Mouse (Mus musculus) brown adipose tissue, adult 24 weeks (tissue): Measurements from ENCODE around the gene Pan2. TPM values are rescaled to one million over a fixed set of nuclear protein-coding genes. Genes with fewer than 3 reads are reported as not detected.
A peak's percentile ranks its signal among the peaks of the same experiment; 100 is the strongest.

Source experiments
- H3K27ac ChIP-seq: fragments of 200-500 bp; replicated peaks from 2 replicates; pipeline ENCODE4 v1.5.1; 2012; ENCODE audit warnings: low read depth, mild to moderate bottlenecking, low read length
- H3K4me1 ChIP-seq: fragments of 200-500 bp; 2 replicates; pipeline ENCODE4 v1.6.1; 2012; ENCODE audit warnings: low read length, mixed read lengths; ENCODE audit not compliant: control insufficient read depth, insufficient read depth, insufficient read length
- H3K4me3 ChIP-seq: fragments of 200-500 bp; 2 replicates; pipeline ENCODE4 v1.5.1; 2012; ENCODE audit warnings: low read depth, mild to moderate bottlenecking, low read length, moderate library complexity; ENCODE audit not compliant: insufficient read depth
- polyA plus RNA-seq: library from polyadenylated mRNA; stranded (reverse); fragments of >200 nt; gene quantifications from 2 replicates; pipeline ENCODE4 v1.2.4, GENCODE M21; 2012; ENCODE audit not compliant: missing spikeins, insufficient read depth, insufficient read length

Gene Pan2
- polyA plus RNA-seq, 1 experiment, result 5.9 TPM

DNA sequence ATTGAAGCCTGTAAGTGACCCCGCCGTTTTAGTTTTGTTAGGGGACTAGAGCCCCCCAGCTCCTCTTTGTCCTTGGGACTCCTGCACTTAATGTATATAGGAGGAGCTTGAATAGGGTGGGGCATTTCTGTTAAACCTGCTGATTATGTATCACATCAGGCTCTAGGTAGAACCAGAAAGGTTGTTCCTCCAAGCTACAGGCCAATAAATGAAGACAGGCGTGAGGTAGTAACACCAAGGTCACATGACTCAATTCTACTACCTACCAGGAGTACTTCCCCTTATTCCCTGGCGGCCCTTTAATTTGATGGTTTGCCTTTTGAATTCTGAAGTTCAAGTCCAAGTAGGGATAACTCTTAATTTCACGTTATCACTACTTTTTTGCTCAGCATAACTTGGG lies 35.3 kb downstream of the Pan2 start:
- no peaks in the 10 kb centered on the region for H3K4me1 ChIP-seq
- H3K27ac ChIP-seq, result peak overlapping the region; percentile 96
- H3K4me3 ChIP-seq, result peak overlapping the region; percentile 97

DNA sequence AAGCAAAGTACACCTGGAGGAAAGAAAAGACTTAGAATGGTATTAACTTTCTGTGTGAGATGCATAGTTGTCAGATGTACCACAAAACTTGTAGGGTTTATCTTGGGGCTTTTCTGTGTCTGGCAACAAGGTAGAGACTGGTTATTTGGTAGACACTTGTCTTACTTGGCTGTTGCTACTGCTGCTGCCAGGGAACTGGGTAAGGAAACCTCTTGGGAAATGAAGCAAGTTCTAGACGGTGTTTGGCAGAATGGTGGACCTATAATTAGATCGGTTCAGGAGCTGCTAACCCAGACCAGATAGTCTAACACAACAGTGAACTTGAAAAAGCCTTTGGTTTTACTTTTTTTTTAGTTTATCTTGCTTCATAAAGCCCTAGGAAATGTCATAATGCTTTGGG lies 35.8 kb downstream of the Pan2 start:
- H3K4me1 ChIP-seq, result no peaks in the 10 kb centered on the region
- H3K27ac ChIP-seq, result peak overlapping the region; percentile 96
- peak overlapping the region; percentile 97 for H3K4me3 ChIP-seq

DNA sequence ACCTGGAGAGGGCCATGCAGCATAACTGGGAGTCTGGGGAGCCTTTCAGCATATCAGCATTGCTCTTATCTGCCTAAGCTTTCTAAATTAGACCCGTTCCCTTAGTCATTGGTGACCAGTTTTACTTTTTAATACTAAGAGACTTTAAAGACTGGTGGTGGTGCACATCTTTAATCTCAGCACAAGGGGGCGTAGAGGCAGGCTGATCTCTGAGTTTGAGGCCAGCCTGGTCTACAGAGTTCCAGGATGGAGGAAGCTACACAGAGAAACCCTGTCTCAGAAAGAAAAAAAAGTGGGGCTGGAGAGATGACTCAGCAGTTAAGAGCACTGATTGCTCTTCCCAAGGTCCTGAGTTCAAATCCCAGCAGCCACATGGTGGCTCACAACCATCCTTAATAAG lies 37.1 kb downstream of the Pan2 start:
- H3K4me3 ChIP-seq, result peak overlapping the region; percentile 42
- H3K4me1 ChIP-seq, result peaks cover 3% of the 10 kb centered on the region; the same call in 1 of the 2 replicates
- peak overlapping the region; percentile 95 for H3K27ac ChIP-seq

DNA sequence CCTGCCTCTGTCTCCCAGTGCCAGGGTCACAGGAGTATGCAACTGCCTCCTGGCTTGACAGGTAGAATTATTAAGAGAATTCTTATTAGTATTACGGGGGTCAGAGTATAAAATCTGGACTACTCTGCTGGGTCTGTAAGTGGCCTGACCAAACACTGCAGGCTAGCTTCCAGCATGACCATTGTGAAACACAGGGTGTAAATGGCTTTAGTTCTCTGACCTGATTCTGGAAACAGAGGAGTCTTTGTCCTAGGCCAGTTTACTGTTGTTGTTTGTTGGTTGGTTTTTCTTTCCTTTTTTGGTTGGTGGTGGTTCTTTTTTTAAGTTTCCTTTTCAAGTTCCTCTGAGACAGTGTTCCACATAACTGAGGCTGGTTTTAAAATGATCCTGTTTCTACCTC lies 40.3 kb downstream of the Pan2 start:
- Histone ChIP-seq H3K27ac (peak overlapping the region; percentile 61), H3K4me1 (peaks cover 7% of the 10 kb centered on the region; the same call in 1 of the 2 replicates), H3K4me3 (no peak overlapping the region)

DNA sequence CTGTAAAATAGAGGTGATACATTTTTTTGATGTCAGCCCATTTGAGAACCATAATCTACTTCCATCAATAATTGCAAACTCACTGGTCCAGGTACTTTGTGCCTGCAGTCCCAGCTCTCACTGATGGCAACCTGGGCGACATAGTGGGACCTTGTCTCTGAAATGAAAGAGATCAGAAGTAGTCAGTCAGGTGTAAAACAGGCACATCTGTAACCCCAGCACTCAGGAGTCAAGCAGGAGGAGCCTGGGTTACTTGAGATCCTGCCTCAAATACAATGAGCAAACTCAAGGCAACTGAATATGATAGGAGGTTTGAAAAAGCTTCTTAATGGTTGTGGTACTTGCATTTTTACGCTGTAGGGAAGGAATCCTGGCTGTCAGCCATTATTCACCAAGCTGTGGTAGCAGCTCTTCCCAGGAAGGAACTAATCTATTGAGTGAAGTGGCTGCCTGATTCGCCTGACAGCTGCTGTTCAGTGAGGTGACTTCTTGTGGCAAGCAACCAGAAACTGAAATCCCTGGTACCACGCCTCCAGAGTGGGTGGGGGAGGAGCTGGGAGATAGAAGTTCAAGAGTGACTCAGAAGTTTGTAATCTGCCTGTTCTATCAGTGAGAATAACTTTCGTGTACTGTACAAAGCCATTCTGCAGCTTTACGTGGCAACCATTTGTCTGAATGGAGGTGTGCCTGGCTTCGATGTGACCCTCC lies 41.6 kb downstream of the Pan2 start:
- Histone ChIP-seq H3K4me3 (no peak overlapping the region), H3K27ac (peak overlapping the region; percentile 48), H3K4me1 (peaks cover 7% of the 10 kb centered on the region; the same call in 1 of the 2 replicates)

DNA sequence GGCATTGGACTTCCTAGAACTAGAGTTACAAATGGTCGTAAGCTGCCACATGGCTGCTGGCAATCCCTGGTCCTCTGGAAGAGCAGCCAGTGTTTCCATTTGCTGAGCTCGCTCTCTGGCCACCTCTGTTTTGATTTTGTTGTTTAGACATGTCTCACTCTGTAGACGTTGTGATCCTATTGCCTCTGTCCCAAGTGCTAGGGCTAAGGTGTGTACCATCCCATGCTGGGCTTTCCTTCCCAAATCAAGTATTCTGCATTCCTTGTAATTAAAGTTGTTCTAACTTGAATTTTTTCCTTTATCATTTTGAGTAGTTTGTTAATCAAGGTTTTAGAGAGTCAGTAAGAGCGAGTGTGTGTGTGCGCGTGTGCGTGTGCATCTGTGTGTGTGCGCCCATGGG lies 44.4 kb downstream of the Pan2 start:
- Histone ChIP-seq H3K4me1 (peaks cover 7% of the 10 kb centered on the region; the same call in 1 of the 2 replicates), H3K4me3 (no peak overlapping the region), H3K27ac (no peak overlapping the region)

DNA sequence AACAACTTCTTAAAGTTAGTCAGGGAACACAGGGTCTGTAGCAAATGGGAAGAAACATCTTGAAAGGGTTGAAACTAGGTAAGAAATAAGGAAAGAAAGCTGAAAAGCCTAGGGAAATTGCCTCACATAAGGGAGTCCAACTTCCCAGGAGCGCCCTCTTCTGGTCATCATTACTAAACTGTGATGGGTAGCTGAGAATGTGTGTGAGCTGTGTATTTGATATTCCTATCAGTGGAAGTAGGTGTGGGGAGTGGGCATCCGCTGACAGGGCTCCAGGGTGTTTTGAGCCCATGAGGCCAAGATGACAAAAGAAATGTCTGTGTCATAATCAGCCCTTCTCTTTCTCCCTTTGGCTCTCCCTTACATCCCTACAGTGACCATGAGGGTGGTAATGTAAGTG lies 55.7 kb downstream of the Pan2 start:
- H3K27ac ChIP-seq, result peak overlapping the region; percentile 56
- no peak overlapping the region for H3K4me3 ChIP-seq
- no peaks in the 10 kb centered on the region; the same call in 1 of the 2 replicates for H3K4me1 ChIP-seq

DNA sequence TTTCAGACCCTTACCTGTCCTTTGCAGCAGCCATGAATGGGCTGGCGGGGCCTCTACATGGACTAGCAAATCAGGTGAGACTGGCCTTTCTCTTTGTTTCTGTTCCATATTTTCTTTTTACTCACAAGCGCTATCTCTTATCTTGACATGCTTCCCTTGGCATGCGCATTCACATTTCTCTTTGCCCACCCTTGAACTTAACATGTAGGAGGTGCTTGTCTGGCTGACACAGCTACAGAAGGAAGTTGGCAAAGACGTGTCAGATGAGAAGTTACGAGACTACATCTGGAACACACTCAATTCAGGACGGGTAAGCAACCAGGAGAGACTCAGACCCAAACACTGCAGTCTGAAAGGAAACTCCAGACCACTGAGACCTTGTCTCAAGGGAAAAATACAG lies 56.1 kb downstream of the Pan2 start:
- Histone ChIP-seq H3K4me1 (no peaks in the 10 kb centered on the region; the same call in 1 of the 2 replicates), H3K4me3 (no peak overlapping the region), H3K27ac (peak overlapping the region; percentile 56)

DNA sequence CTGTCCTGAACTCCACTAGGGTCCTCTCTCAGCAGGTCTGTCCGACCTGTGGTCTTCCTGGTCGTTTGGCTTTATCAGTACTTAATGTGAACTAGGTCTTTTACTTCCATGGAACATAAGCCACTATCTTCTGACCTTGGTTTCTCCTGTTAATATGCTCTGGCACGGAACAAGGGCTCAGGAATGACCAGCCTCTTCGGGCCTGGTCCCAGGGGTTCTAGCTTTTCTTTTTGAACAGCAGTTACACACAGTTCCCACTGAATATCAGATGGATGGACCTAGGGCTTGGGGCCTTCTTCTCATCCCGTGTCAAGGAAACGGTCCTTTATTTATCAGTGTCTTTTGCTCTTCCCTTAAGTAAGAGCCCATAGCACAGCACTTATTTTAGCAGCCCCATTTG lies 58.7 kb downstream of the Pan2 start:
- Histone ChIP-seq H3K27ac (peak overlapping the region; percentile 96), H3K4me3 (no peak overlapping the region)

DNA sequence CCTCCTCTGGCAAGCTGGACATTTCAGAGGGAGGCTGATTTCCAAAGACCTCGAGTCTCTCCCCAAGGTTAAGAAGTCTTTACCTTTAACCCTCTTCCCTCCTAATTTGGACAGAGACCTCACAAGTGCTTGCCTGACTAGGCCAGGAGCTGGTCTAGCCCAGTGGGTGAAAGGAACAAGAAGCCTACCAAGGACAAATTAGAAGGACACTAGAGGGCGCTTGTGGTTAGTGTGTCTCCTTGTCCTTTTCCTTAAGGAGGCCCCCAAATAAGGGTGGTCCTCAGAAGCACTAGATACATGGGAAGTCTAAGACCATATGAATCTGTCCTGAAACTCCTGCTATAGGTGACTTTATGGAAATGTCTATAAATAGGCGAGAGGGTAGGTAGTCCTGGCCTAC lies 59.4 kb downstream of the Pan2 start:
- H3K4me1 ChIP-seq, result no peaks in the 10 kb centered on the region; the same call in 1 of the 2 replicates
- peak overlapping the region; percentile 96 for H3K27ac ChIP-seq
- H3K4me3 ChIP-seq, result no peak overlapping the region

More for the DNA sequence above, 58.7 kb downstream of the Pan2 start:
- no peaks in the 10 kb centered on the region; the same call in 1 of the 2 replicates for H3K4me1 ChIP-seq

DNA sequence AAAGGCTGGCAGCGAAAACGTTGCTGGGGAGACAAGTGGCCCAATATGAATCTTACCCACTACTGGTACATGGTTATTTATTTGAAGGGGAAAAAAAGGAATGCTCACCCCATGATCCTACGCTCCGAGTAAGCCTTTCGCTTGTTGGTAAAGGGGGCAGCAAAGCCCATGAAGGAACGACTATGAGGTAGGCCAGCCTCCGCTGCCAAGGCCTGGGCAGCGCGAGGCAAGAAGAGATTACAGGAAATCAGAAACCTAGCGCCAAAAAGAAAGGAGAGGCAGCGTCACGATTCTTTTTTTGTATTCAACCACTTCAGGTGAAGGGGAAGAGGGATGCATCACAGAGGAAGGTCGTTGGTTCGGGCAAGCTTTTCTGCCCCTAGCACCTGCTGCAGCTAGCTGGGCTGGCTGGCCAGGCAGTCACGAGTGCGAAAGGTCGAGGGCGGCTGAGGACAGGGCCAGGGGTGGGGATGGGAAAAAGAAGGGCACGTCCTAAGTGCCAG lies 64.8 kb downstream of the Pan2 start:
- Histone ChIP-seq H3K27ac (peak overlapping the region; percentile 93), H3K4me1 (no peaks in the 10 kb centered on the region)

DNA sequence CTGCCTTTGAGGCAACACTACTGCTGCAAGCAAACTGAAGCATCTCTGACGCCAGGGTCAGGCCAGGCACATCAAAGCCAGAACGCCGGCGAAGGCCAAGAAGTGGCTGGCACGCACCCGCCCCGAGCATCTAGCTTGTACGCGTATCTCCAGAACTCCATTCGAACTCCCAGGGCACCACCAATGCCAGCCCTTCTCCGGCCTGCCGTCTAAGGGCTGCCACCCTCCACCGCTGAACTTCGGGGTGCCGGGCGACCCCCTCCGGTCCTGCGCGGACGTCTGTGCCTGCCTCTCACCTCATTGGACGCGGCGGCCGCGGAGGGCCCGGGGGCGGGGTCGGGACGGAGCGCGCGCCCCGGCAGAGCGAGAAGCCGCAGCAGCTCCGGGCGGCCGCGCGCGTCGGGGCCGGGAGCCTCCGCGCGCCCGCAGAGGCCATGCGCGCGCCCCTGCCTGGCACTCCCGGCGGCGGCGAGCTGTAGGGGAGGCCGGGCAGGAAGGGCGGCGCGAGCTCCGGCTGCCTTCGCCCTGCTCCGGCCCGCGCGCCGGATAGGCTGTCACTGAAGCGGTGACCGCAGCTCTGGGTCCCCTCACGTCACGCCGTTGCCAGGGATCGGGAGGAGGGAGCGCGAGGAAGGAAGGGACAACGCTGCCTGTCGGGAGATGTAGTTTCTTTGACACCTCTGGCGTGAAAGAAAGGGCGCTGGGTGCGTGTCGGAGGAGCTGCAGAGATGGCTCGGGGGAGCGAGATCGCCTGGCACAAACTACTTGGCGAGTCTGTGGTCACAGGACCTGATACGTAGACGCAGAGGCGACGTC lies 65.5 kb downstream of the Pan2 start, which contains the start of gene Coq10a:
Coq10a (minus strand) TSS at position 596 of the 816 bp plus-strand sequence.
- peak within 1 kb of the TSS; percentile 76 for H3K4me3 ChIP-seq
- peak within 1 kb of the TSS; percentile 93 for H3K27ac ChIP-seq
- H3K4me1 ChIP-seq, result no peaks in the 10 kb centered on the region

More for the DNA sequence above, 64.8 kb downstream of the Pan2 start:
- H3K4me3 ChIP-seq, result peak overlapping the region; percentile 76

DNA sequence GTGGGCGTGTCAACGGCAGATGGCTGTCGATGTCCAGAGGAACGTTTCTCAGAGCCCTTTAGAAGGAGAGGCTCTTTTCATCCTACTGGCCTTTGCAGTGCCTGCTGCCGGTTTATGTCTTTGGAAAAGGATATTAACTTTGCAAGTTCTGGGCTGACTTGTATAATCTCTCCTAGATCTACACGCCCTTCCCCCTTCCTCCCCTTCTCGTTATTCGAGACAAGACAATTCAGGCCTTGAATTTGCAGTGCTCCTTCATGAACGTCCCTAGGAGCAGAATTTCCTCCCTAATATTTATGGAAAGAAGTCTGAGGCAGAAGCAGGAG lies 66.0 kb downstream of the Pan2 start:
- Histone ChIP-seq H3K27ac (peak overlapping the region; percentile 93), H3K4me3 (peak overlapping the region; percentile 76), H3K4me1 (no peaks in the 10 kb centered on the region)

DNA sequence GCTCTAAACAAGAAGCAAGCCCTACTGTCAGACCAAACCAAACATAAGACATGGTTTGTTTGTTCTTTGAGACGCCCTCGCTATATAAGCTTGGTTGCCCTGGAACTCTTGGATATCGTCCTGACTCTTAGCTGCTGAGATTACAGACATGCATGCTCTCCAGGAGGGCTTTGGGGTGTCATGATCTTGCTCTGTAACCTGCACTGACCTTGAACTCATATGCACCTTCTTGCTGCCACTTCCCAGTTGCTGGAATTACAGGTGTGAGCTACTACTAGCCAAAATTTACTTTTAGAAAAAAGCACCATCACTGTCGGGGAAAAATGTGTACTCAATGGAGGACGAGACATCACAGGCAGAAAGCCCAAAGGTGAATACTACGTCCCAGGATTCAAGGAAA lies 66.5 kb downstream of the Pan2 start:
- H3K4me3 ChIP-seq, result peak overlapping the region; percentile 76
- peak overlapping the region; percentile 93 for H3K27ac ChIP-seq
- no peaks in the 10 kb centered on the region for H3K4me1 ChIP-seq

DNA sequence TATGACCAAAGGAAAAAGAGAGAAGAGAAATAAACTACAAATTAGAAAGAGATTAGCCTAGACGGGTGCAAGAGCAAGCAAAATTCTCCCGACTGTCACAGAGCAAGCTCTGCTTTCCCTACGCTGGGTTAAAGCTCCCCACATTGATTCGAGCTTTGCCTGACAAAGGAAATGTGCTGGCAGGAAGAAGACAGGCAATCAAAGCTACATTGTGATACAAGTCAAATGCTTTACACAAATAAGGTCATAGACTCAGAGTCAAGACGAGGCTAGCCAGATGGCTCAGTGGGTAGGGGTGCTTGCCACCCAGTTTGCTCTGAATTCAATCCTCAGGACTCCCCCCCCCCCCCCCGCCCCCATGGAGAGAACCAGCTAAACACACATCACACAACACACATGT lies 66.9 kb downstream of the Pan2 start:
- H3K4me3 ChIP-seq, result no peak overlapping the region
- H3K27ac ChIP-seq, result peak overlapping the region; percentile 93
- no peaks in the 10 kb centered on the region for H3K4me1 ChIP-seq
